Mouse (Mus musculus) gonadal fat pad, adult 2 months (tissue): ENCODE data around the gene Fli1. TPM values are rescaled to one million over a fixed set of nuclear protein-coding genes. Genes with fewer than 3 reads are reported as not detected.

Experiments
- DNase-seq: peaks from one replicate; pipeline ENCODE4 v3.0.0-alpha.2; 2012; ENCODE audit warnings: low read depth
- polyA plus RNA-seq: library from polyadenylated mRNA; depleted of rRNA; stranded (reverse); fragments of >200 nt; gene quantifications from 2 replicates; pipeline ENCODE4 v1.2.3, GENCODE M21; 2012; rRNA removed

The Fli1 gene
- 9.7 and 10.4 TPM in 2 replicates for polyA plus RNA-seq

GRCm38 (mm10) chr9:32542212-32543039 lies at the start of gene Fli1:
Gene Fli1 (minus strand): TSS chr9:32542861.
- DNase-seq, result no peak

- DNase-seq, result no peak
Measured at GRCm38 (mm10) chr9:32591732-32592582, 49.3 kb upstream of the Fli1 start.

- no peak for DNase-seq
Measured at GRCm38 (mm10) chr9:32590571-32590970, 47.9 kb upstream of the Fli1 start.

GRCm38 (mm10) chr9:32589900-32590299 lies 47.2 kb upstream of the Fli1 start:
- DNase-seq, result no peak

- DNase-seq, result no peak
Measured at GRCm38 (mm10) chr9:32585357-32585756, 42.7 kb upstream of the Fli1 start.

- no peak for DNase-seq
Measured at GRCm38 (mm10) chr9:32583905-32584304, 41.2 kb upstream of the Fli1 start.

GRCm38 (mm10) chr9:32581851-32582573 lies 39.4 kb upstream of the Fli1 start:
- no peak for DNase-seq

GRCm38 (mm10) chr9:32578411-32578810 lies 35.8 kb upstream of the Fli1 start:
- no peak for DNase-seq

- no peak for DNase-seq
Measured at GRCm38 (mm10) chr9:32573638-32574037, 31.0 kb upstream of the Fli1 start.

- DNase-seq, result no peak
Measured at GRCm38 (mm10) chr9:32571676-32572075, 29.0 kb upstream of the Fli1 start.

- DNase-seq, result no peak
Measured at GRCm38 (mm10) chr9:32570547-32570946, 27.9 kb upstream of the Fli1 start.

GRCm38 (mm10) chr9:32569261-32569660 lies 26.6 kb upstream of the Fli1 start:
- no peak for DNase-seq

GRCm38 (mm10) chr9:32567603-32568002 lies 24.9 kb upstream of the Fli1 start:
- no peak for DNase-seq

GRCm38 (mm10) chr9:32565309-32565708 lies 22.6 kb upstream of the Fli1 start:
- DNase-seq, result no peak

GRCm38 (mm10) chr9:32562837-32563236 lies 20.2 kb upstream of the Fli1 start:
- no peak for DNase-seq

GRCm38 (mm10) chr9:32562409-32562808 lies 19.7 kb upstream of the Fli1 start:
- no peak for DNase-seq

GRCm38 (mm10) chr9:32561190-32561890 lies 18.7 kb upstream of the Fli1 start:
- no peak for DNase-seq

GRCm38 (mm10) chr9:32559859-32560258 lies 17.2 kb upstream of the Fli1 start:
- DNase-seq, result no peak

- no peak for DNase-seq
Measured at GRCm38 (mm10) chr9:32559454-32559853, 16.8 kb upstream of the Fli1 start.

- DNase-seq, result no peak
Measured at GRCm38 (mm10) chr9:32556313-32556712, 13.7 kb upstream of the Fli1 start.

- no peak for DNase-seq
Measured at GRCm38 (mm10) chr9:32555279-32555678, 12.6 kb upstream of the Fli1 start.
